Mouse (Mus musculus) neutrophil, adult 59 days (primary cell): ENCODE measurements around the gene Nrxn3. TPM values are rescaled to one million over a fixed set of nuclear protein-coding genes. Genes with fewer than 3 reads are reported as not detected.

ENCODE experiments used
- total RNA-seq, 2 experiments: library from RNA; stranded (reverse); gene quantifications; 1 replicate in 1 of 2; 2 replicates in 1 of 2; pipeline ENCODE4 v1.2.4; 2023

Nrxn3 gene
- total RNA-seq: not detected

GRCm38 (mm10) chr12:88722691-88723070, at the start of gene Nrxn3:
Nrxn3 (plus strand) TSS chr12:88722876.

